In genomic region chr9:110654726-110655650, GRCm38 (mm10) we compare ENCODE assay signal across 8 mouse cellular contexts. TPM values are rescaled to one million over a fixed set of nuclear protein-coding genes. Genes with fewer than 3 reads are reported as not detected.
DNase-seq lines count a peak whose midpoint lies in the region; ATAC-seq and TF ChIP-seq lines count a peak whose summit lies in the region.

No protein-coding gene starts in this region.

- peak overlapping the region; percentile 63 for H3K4me3 ChIP-seq in heart, embryonic 12.5 days
- H3K4me3 ChIP-seq in G1E (ENCODE audit: low read depth, low read length) = peak overlapping the region; percentile 86; the same call in 1 of the 2 replicates
- peak overlapping the region; percentile 78 for H3K4me3 ChIP-seq in hindbrain, embryonic 10.5 days
- peak overlapping the region; percentile 81 for H3K4me3 ChIP-seq in liver, postnatal 0 days (ENCODE audit: low read depth, low read length)

- 81% methylated on average over 19 of the region's 19 CpGs for WGBS in heart, embryonic 12.5 days
- WGBS in hindbrain, embryonic 10.5 days = 84% methylated on average over 19 of the region's 19 CpGs
- WGBS in liver, postnatal 0 days (ENCODE audit: insufficient replicate concordance) = 79% methylated on average over 19 of the region's 19 CpGs

- peaks cover 46% of the 10 kb centered on the region for H3K4me1 ChIP-seq in heart, embryonic 12.5 days (replicated peaks)
- peaks cover 76% of the 10 kb centered on the region for H3K4me1 ChIP-seq in G1E (ENCODE audit: insufficient read depth, low read depth, low read length)
- peaks cover 62% of the 10 kb centered on the region for H3K4me1 ChIP-seq in hindbrain, embryonic 10.5 days (replicated peaks)
- peaks cover 56% of the 10 kb centered on the region for H3K4me1 ChIP-seq in liver, postnatal 0 days (ENCODE audit: insufficient read depth)

- DNase-seq in heart, adult 8-10 months (ENCODE audit: low spot score) = no peak
- DNase-seq in G1E (ENCODE audit: low spot score) = no peak
- DNase-seq in hindbrain, embryonic 10.5 days (ENCODE audit: low spot score) = no peak
- DNase-seq in liver, postnatal 0 days = no peak
- DNase-seq in frontal cortex, postnatal 10 days (ENCODE audit: low spot score in 2 of 2) = no peak
- DNase-seq in testis, postnatal 10 days (ENCODE audit: low spot score) = no peak
- no peak for DNase-seq in layer of hippocampus, adult 8-10 months (ENCODE audit: low spot score in 2 of 2)

- H3K36me3 ChIP-seq in heart, embryonic 12.5 days = peaks cover 7% of the 10 kb centered on the region; the same call in 1 of the 2 replicates
- peaks cover 41% of the 10 kb centered on the region for H3K36me3 ChIP-seq in G1E (replicated peaks)
- peaks cover 11% of the 10 kb centered on the region for H3K36me3 ChIP-seq in hindbrain, embryonic 10.5 days
- 0 out of 2 replicates have a peak, but pooled peaks cover 3% of the 10 kb centered on the region for H3K36me3 ChIP-seq in liver, postnatal 0 days (replicated peaks; ENCODE audit: insufficient read depth, low read length)

- H3K4me2 ChIP-seq in heart, embryonic 12.5 days = peak overlapping the region; percentile 93
- peak overlapping the region; percentile 99 for H3K4me2 ChIP-seq in liver, postnatal 0 days (ENCODE audit: low read depth, low read length)

- H3K27me3 ChIP-seq in heart, embryonic 12.5 days (replicated peaks) = 0 out of 2 replicates have a peak, but pooled peaks cover 15% of the 10 kb centered on the region
- H3K27me3 ChIP-seq in G1E (ENCODE audit: insufficient read depth, low read length) = no peaks in the 10 kb centered on the region
- peaks cover 31% of the 10 kb centered on the region for H3K27me3 ChIP-seq in hindbrain, embryonic 10.5 days (ENCODE audit: insufficient read depth, poor library complexity, severe bottlenecking)
- peaks cover 15% of the 10 kb centered on the region for H3K27me3 ChIP-seq in liver, postnatal 0 days (ENCODE audit: insufficient read depth, low read length)

- no peak for TF ChIP-seq EP300 in liver, postnatal 0 days (IDR thresholded peaks at IDR 0.05; ENCODE audit: low read depth)

- H3K27ac ChIP-seq in heart, embryonic 12.5 days (ENCODE audit: poor library complexity, severe bottlenecking) = peak overlapping the region; percentile 61; the same call in 1 of the 2 replicates
- peak overlapping the region; percentile 86 for H3K27ac ChIP-seq in hindbrain, embryonic 10.5 days
- H3K27ac ChIP-seq in liver, postnatal 0 days (ENCODE audit: low read depth) = peak overlapping the region; percentile 80; the same call in 1 of the 2 replicates

- no peak for TF ChIP-seq CTCF in G1E (IDR thresholded peaks at IDR 0.05; ENCODE audit: low read depth, low read length)
- no peak for TF ChIP-seq CTCF in liver, postnatal 0 days (IDR thresholded peaks at IDR 0.05; ENCODE audit: low read depth)

- ATAC-seq in heart, embryonic 12.5 days (ENCODE audit: insufficient number of reproducible peaks, low FRiP score) = no peak
- ATAC-seq in G1E (ENCODE audit: extremely low read depth, insufficient number of reproducible peaks, low FRiP score, poor library complexity, severe bottlenecking) = no peak
- ATAC-seq in liver, postnatal 0 days = no peak

- H3K9me3 ChIP-seq in heart, embryonic 12.5 days (replicated peaks) = no peaks in the 10 kb centered on the region
- no peaks in the 10 kb centered on the region for H3K9me3 ChIP-seq in G1E (replicated peaks)
- H3K9me3 ChIP-seq in hindbrain, embryonic 10.5 days = no peaks in the 10 kb centered on the region
- no peaks in the 10 kb centered on the region for H3K9me3 ChIP-seq in liver, postnatal 0 days (ENCODE audit: low read length)

- H3K9ac ChIP-seq in heart, embryonic 12.5 days = peak overlapping the region; percentile 64; the same call in 1 of the 2 replicates
- no peak overlapping the region; the same call in 1 of the 2 replicates for H3K9ac ChIP-seq in liver, postnatal 0 days (replicated peaks)

RNA-seq across cellular contexts. Expression of gene Nbeal2, which starts 1.0 kb away (rescaled TPM):
- polyA plus RNA-seq in heart, embryonic 12.5 days (2016; fragmentation: Nextera tagmentation; extraction: Ambion mirVana) = 1.9 and 2.4 TPM in 2 replicates
- total RNA-seq in heart, adult 8-10 months (2022) = 10 to 100 TPM in 1 of 4 experiments, 1 to 10 TPM in 3; 5.8 to 10.8 (median 8.5) TPM
- 26.1 and 37.4 TPM in 2 replicates for total RNA-seq in G1E (2014; fragmentation: Nextera tagmentation)
- 28.1 and 32.5 TPM in 2 replicates for total RNA-seq in G1E (2017)
- 56.7 and 64.7 TPM in 2 replicates for polyA plus RNA-seq in G1E (2012)
- 1.4 and 1.7 TPM in 2 replicates for polyA plus RNA-seq in hindbrain, embryonic 10.5 days (2016; fragmentation: Nextera tagmentation; extraction: Ambion mirVana)
- 1.5 and 2.0 TPM in 2 replicates for polyA plus RNA-seq in liver, postnatal 0 days (2015; fragmentation: Nextera tagmentation; extraction: Ambion mirVana)
- 10 to 100 TPM; 15.1 to 18.5 (median 18.1) TPM for total RNA-seq in layer of hippocampus, adult 8-10 months (2022)

RNA-seq across cellular contexts. Expression of gene Ccdc12, which starts 1.3 kb away (rescaled TPM):
- polyA plus RNA-seq in heart, embryonic 12.5 days (2016; fragmentation: Nextera tagmentation; extraction: Ambion mirVana) = 120 and 123 TPM in 2 replicates
- total RNA-seq in heart, adult 8-10 months (2022) = 10 to 100 TPM; 56.2 to 69.2 (median 65.3) TPM
- total RNA-seq in G1E (2014; fragmentation: Nextera tagmentation) (36.2 TPM in 2 replicates), G1E (2017) (202 and 222 TPM in 2 replicates)
- 331 and 365 TPM in 2 replicates for polyA plus RNA-seq in G1E (2012)
- polyA plus RNA-seq in hindbrain, embryonic 10.5 days (2016; fragmentation: Nextera tagmentation; extraction: Ambion mirVana) = 173 and 180 TPM in 2 replicates
- 69.3 and 71.1 TPM in 2 replicates for polyA plus RNA-seq in liver, postnatal 0 days (2015; fragmentation: Nextera tagmentation; extraction: Ambion mirVana)
- 10 to 100 TPM; 46.4 to 61.2 (median 57.8) TPM for total RNA-seq in layer of hippocampus, adult 8-10 months (2022)

RNA-seq across cellular contexts. Expression of gene Nradd, which starts 30.7 kb away (rescaled TPM):
- polyA plus RNA-seq in heart, embryonic 12.5 days (2016; fragmentation: Nextera tagmentation; extraction: Ambion mirVana) = 22.9 and 26.0 TPM in 2 replicates
- total RNA-seq in heart, adult 8-10 months (2022) = 1 to 10 TPM in 2 of 4 experiments, under 1 TPM in 2; 0.79 to 1.4 (median 0.97) TPM
- total RNA-seq in G1E (2014; fragmentation: Nextera tagmentation) (1.3 TPM in 1 of 2 replicates, not detected in the other), G1E (2017) (5.8 and 7.3 TPM in 2 replicates)
- 1.8 and 2.2 TPM in 2 replicates for polyA plus RNA-seq in G1E (2012)
- 39.9 and 49.9 TPM in 2 replicates for polyA plus RNA-seq in hindbrain, embryonic 10.5 days (2016; fragmentation: Nextera tagmentation; extraction: Ambion mirVana)
- 1.3 and 1.4 TPM in 2 replicates for polyA plus RNA-seq in liver, postnatal 0 days (2015; fragmentation: Nextera tagmentation; extraction: Ambion mirVana)
- 1 to 10 TPM; 2.0 to 4.6 (median 3.0) TPM for total RNA-seq in layer of hippocampus, adult 8-10 months (2022)

Comparison
In these comparisons a context has a peak if more than half of its experiments do, and no peak if none do; other contexts are left out.
1. RNA of gene Nbeal2, which starts 1.0 kb away (polyA plus RNA-seq): 56.7 to 64.7 TPM in G1E; 1.5 to 2.0 TPM in liver, postnatal 0 days, 1.9 to 2.4 TPM in heart, embryonic 12.5 days and 1.4 to 1.7 TPM in hindbrain, embryonic 10.5 days; every median in the first group is over 10 times any median in the second.
2. Peak in every context shown above with its lines, with median percentiles within 50 percentile points of each other: H3K27ac ChIP-seq and H3K4me3 ChIP-seq.